Mouse (Mus musculus) ovary, postnatal 36 days (tissue): ENCODE results near the gene Jagn1.

Experiments used
- DNase-seq: peaks from one replicate; pipeline ENCODE4 v3.0.0; 2022; ENCODE audit warnings: low spot score, mixed read lengths

The Jagn1 gene

GRCm38 (mm10) chr6:113473715-113474114 lies 31.3 kb downstream of the Jagn1 start:
- no peak for DNase-seq

- DNase-seq: no peak
Observed at GRCm38 (mm10) chr6:113477353-113477752, 35.0 kb downstream of the Jagn1 start.

- no peak for DNase-seq
Observed at GRCm38 (mm10) chr6:113478906-113479305, 36.5 kb downstream of the Jagn1 start.

GRCm38 (mm10) chr6:113480555-113481373 lies 38.4 kb downstream of the Jagn1 start:
- no peak for DNase-seq

- DNase-seq: peak; percentile 46
Observed at GRCm38 (mm10) chr6:113482477-113483099, 40.2 kb downstream of the Jagn1 start.

GRCm38 (mm10) chr6:113483100-113483615 lies 40.8 kb downstream of the Jagn1 start, which contains the start of gene Creld1:
Gene Creld1 (plus strand): TSS chr6:113483297.
- DNase-seq: peak; percentile 92

GRCm38 (mm10) chr6:113483729-113484128 lies 41.4 kb downstream of the Jagn1 start:
- peak; percentile 34 for DNase-seq

GRCm38 (mm10) chr6:113487125-113487576 lies 44.8 kb downstream of the Jagn1 start:
- no peak for DNase-seq

GRCm38 (mm10) chr6:113489410-113489809 lies 47.0 kb downstream of the Jagn1 start:
- DNase-seq: no peak

- no peak for DNase-seq
Observed at GRCm38 (mm10) chr6:113492101-113492864, 49.9 kb downstream of the Jagn1 start.

- peak; percentile 81 for DNase-seq
Observed at GRCm38 (mm10) chr6:113494258-113494788, 52.0 kb downstream of the Jagn1 start.

- DNase-seq: no peak
Observed at GRCm38 (mm10) chr6:113495071-113495675, 52.8 kb downstream of the Jagn1 start.
